Mouse (Mus musculus) gonadal fat pad, adult 2 months (tissue): ENCODE results near the gene Kras. TPM values are rescaled to one million over a fixed set of nuclear protein-coding genes. Genes with fewer than 3 reads are reported as not detected.
A peak's percentile ranks its signal among the peaks of the same experiment; 100 is the strongest.

ENCODE experiments used
- DNase-seq: peaks from one replicate; pipeline ENCODE4 v3.0.0-alpha.2; 2012; ENCODE audit warnings: low read depth
- polyA plus RNA-seq: library from polyadenylated mRNA; depleted of rRNA; stranded (reverse); fragments of >200 nt; gene quantifications from 2 replicates; pipeline ENCODE4 v1.2.3, GENCODE M21; 2012; rRNA removed

The Kras gene
- polyA plus RNA-seq: 16.6 and 18.1 TPM in 2 replicates

GRCm38 (mm10) chr6:145250185-145250791, at the start of gene Kras:
TSS of gene Kras (minus strand) at chr6:145250239.
- no peak for DNase-seq

GRCm38 (mm10) chr6:145297626-145298025, 47.6 kb upstream of the Kras start:
- no peak for DNase-seq

- no peak for DNase-seq
These were observed 46.9 kb upstream of the Kras start for GRCm38 (mm10) chr6:145296979-145297378.

GRCm38 (mm10) chr6:145295171-145295570, 45.1 kb upstream of the Kras start:
- DNase-seq: no peak

GRCm38 (mm10) chr6:145293156-145293555, 43.1 kb upstream of the Kras start:
- DNase-seq: peak; percentile 86

- DNase-seq: peak; percentile 80
These were observed 41.6 kb upstream of the Kras start for GRCm38 (mm10) chr6:145291383-145292289.

- DNase-seq: no peak
These were observed 35.6 kb upstream of the Kras start for GRCm38 (mm10) chr6:145285656-145286055.

GRCm38 (mm10) chr6:145284286-145284685, 34.2 kb upstream of the Kras start:
- DNase-seq: no peak

- DNase-seq: no peak
These were observed 27.2 kb upstream of the Kras start for GRCm38 (mm10) chr6:145277138-145277763.

GRCm38 (mm10) chr6:145276265-145276780, 26.3 kb upstream of the Kras start:
- DNase-seq: no peak

GRCm38 (mm10) chr6:145275586-145276219, 25.7 kb upstream of the Kras start:
- DNase-seq: no peak

- no peak for DNase-seq
These were observed 24.1 kb upstream of the Kras start for GRCm38 (mm10) chr6:145273971-145274620.

GRCm38 (mm10) chr6:145272142-145272937, 22.3 kb upstream of the Kras start:
- DNase-seq: no peak

GRCm38 (mm10) chr6:145269313-145269845, 19.3 kb upstream of the Kras start:
- DNase-seq: no peak

- DNase-seq: no peak
These were observed 17.7 kb upstream of the Kras start for GRCm38 (mm10) chr6:145267692-145268091.

- DNase-seq: no peak
These were observed 12.3 kb upstream of the Kras start for GRCm38 (mm10) chr6:145262314-145262713.

- no peak for DNase-seq
These were observed 6.6 kb upstream of the Kras start for GRCm38 (mm10) chr6:145256701-145257073.

GRCm38 (mm10) chr6:145255952-145256700, 6.1 kb upstream of the Kras start:
- DNase-seq: no peak

GRCm38 (mm10) chr6:145250820-145251219, 781 bp upstream of the Kras start:
- no peak for DNase-seq
